Mouse (Mus musculus) heart, embryonic 16.5 days (tissue): ENCODE data around the gene Fyb. TPM values are rescaled to one million over a fixed set of nuclear protein-coding genes. Genes with fewer than 3 reads are reported as not detected.

Experiments used
- ATAC-seq: fragments of 200-750 bp; cut with Nextera tagmentation; replicated peaks from 2 replicates; pipeline ENCODE4 v1.8.0; 2017; ENCODE audit warnings: moderate number of reproducible peaks; ENCODE audit not compliant: insufficient read depth, low FRiP score; ENCODE audit errors: extremely low read depth
- H3K27ac ChIP-seq: fragments of 300-500 bp; sonication (generic); 2 replicates; pipeline ENCODE4 v1.5.1; 2014; ENCODE audit warnings: mild to moderate bottlenecking, low read length, control low read depth, moderate library complexity
- H3K27me3 ChIP-seq: fragments of 300-500 bp; sonication (generic); 2 replicates; pipeline ENCODE4 v1.6.1; 2014; ENCODE audit warnings: low read length, mixed read lengths; ENCODE audit not compliant: control insufficient read depth, insufficient read depth
- H3K36me3 ChIP-seq: fragments of 300-500 bp; sonication (generic); 2 replicates; pipeline ENCODE4 v1.6.1; 2014; ENCODE audit not compliant: control insufficient read depth, insufficient read depth
- H3K4me1 ChIP-seq: fragments of 300-500 bp; sonication (generic); 2 replicates; pipeline ENCODE4 v1.6.1; 2014; ENCODE audit warnings: low read length, mixed read lengths; ENCODE audit not compliant: control insufficient read depth, insufficient read depth
- H3K4me2 ChIP-seq: fragments of 300-500 bp; sonication (generic); 2 replicates; pipeline ENCODE4 v1.6.1; 2014; ENCODE audit warnings: low read depth, mild to moderate bottlenecking, control low read depth, low read length
- H3K4me3 ChIP-seq: fragments of 300-500 bp; sonication (generic); 2 replicates; pipeline ENCODE4 v1.5.1; 2014; ENCODE audit warnings: mild to moderate bottlenecking, control low read depth, low read length
- H3K9ac ChIP-seq: fragments of 300-500 bp; sonication (generic); 2 replicates; pipeline ENCODE4 v1.6.1; 2014; ENCODE audit warnings: low read length, control low read depth
- H3K9me3 ChIP-seq: fragments of 300-500 bp; sonication (generic); replicated peaks from 2 replicates; pipeline ENCODE4 v1.6.1; 2016; ENCODE audit warnings: low read length; ENCODE audit not compliant: control insufficient read depth
- WGBS: fragments of 180-500 bp; shearing (Covaris S2); extraction: QIAGEN DNeasy Blood & Tissue Kit; methylation state at CpG from one replicate; pipeline ENCODE4 v1.1.7; 2014; 5-methylcytosine and 5-hydroxymethylcytosine counted together
- polyA plus RNA-seq: library from polyadenylated mRNA; unstranded; fragments of >200 nt; fragmentation: Nextera tagmentation; extraction: Ambion mirVana; gene quantifications from 2 replicates; pipeline ENCODE4 v1.2.1, GENCODE M21; 2015

Gene Fyb
- polyA plus RNA-seq, 1 experiment from 2014 or later: 18.2 TPM

DNA sequence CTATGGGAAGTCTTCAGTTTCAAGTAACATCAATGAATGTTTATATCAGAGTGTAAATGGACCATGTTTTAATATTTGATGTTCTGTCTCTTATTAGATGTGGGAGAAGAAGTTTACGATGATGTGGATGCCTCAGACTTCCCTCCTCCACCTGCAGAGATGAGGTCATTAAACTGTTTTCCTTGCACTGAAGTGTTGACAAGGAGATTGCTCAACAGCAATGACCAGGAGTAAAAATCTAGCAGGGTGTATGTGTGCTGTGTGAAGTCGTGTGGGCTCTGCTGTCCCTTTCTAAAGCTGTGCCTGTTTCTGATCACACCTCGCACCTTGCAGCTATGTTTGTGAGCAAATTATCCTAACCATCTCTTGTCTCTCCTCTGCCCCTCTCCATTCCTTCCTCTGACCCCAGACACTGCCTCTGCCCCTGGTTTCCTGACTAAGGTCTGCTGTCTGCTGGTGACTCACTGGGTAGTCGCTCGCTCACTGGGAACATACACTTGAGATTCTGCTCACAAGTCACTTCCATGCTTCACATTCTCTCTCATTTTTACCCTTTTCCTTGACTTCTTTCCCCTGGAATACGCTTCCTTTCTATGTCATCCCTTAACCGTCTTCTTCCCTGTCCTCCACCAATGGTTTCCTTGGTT is 126.2 kb downstream of the Fyb start:
- H3K4me1 ChIP-seq: no peaks in the 10 kb centered on the region
- no peak for ATAC-seq
- 53% methylated on average over 7 of the region's 7 CpGs for WGBS

DNA sequence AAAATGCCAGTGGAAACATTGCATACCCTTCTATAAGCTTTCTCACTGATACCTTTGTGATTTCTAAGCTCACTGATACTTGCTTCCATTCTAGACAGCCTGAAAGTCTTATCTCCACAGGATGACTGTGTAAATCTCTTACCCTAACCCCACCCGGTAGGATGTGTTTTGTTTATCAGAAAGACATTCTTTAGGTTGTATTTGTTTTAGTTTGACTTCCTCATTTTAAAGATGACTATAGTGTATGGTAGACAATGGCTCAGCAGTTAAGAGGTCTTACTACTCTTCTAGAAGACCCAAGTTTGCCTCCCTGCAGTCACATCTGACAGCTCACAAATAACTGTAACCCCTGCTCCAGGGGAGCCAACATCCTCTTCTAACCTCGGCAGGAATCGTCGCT is 130.4 kb downstream of the Fyb start:
- no peak for ATAC-seq
- WGBS: 52% methylated on average over 4 of the region's 4 CpGs

More for the DNA sequence above, 126.2 kb downstream of the Fyb start:
- Histone ChIP-seq H3K4me2 (no peak overlapping the region), H3K9me3 (no peaks in the 10 kb centered on the region), H3K27ac (no peak overlapping the region), H3K36me3 (no peaks in the 10 kb centered on the region), H3K9ac (no peak overlapping the region), H3K27me3 (no peaks in the 10 kb centered on the region), H3K4me3 (no peak overlapping the region)

DNA sequence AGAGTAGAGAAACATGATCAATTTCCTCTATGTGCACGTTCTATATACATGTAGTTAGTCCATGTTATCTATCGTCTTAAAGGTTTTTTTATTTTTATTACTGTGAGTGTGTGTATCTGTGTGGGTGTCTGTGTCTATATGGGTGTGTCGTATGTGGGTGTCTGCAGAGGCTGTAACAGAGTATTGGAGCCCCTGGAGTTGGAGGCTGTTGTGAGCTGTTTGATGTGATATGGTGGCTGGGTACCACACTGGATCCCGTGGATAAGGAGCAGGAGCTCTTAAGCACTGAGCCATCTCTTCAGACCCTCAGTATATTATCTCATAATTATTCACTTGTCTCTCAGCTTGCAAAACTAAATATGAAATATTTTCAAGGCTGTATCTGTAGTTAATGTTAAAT is 135.4 kb downstream of the Fyb start:
- no peaks in the 10 kb centered on the region for H3K4me1 ChIP-seq
- H3K4me2 ChIP-seq: no peak overlapping the region
- H3K9ac ChIP-seq: no peak overlapping the region
- no peaks in the 10 kb centered on the region for H3K27me3 ChIP-seq
- 79% methylated on average over 4 of the region's 4 CpGs for WGBS
- no peak overlapping the region for H3K4me3 ChIP-seq
- ATAC-seq: no peak
- H3K36me3 ChIP-seq: no peaks in the 10 kb centered on the region
- H3K27ac ChIP-seq: no peak overlapping the region
- H3K9me3 ChIP-seq: no peaks in the 10 kb centered on the region

More for the DNA sequence above, 130.4 kb downstream of the Fyb start:
- Histone ChIP-seq H3K9ac (no peak overlapping the region), H3K4me3 (no peak overlapping the region), H3K36me3 (no peaks in the 10 kb centered on the region), H3K27ac (no peak overlapping the region), H3K9me3 (no peaks in the 10 kb centered on the region), H3K4me2 (no peak overlapping the region), H3K4me1 (no peaks in the 10 kb centered on the region), H3K27me3 (no peaks in the 10 kb centered on the region)

DNA sequence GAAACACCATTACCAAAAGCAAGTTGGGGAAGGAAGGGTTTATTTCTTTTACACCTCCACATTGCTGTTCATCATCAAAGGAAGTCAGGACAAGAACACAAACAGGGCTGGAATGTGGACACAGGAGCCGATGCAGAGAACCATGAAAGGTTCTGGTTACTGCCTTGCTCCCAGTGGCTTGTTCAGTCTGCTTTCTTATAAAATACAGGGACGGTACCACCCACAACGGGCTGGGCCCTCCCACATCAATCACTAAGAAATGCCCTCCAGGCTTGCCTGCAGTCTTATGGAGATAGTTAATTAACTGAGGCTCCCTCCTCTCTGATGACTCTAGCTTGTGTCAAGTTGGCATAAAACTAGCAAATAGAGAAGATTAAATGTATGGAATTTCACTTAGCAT is 139.3 kb downstream of the Fyb start:
- Histone ChIP-seq H3K9me3 (no peaks in the 10 kb centered on the region), H3K36me3 (no peaks in the 10 kb centered on the region), H3K9ac (no peak overlapping the region), H3K27me3 (no peaks in the 10 kb centered on the region), H3K4me2 (no peak overlapping the region), H3K4me1 (no peaks in the 10 kb centered on the region), H3K27ac (no peak overlapping the region), H3K4me3 (no peak overlapping the region)
- no peak for ATAC-seq
- 54% methylated on average over 3 of the region's 3 CpGs for WGBS

DNA sequence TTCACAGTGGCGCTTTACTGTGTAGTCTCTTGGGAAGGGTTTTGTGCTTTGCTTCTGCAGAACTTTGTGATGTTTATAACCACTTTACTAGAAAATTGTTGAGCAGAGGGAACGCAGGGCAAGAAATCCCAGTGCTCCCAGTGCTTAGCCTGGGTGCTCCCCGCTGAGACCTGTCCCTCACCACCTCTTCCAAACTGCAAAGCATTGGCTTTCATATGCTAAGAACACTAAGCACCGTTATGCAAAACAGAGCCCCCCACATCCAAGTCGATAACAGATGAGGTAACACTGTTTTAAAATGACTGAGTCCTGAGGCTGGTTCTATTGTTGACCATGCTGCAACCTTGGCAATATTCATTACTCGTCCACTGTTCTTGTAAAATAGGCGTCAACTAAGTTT is 141.3 kb downstream of the Fyb start:
- Histone ChIP-seq H3K27ac (no peak overlapping the region), H3K27me3 (no peaks in the 10 kb centered on the region), H3K9ac (no peak overlapping the region), H3K4me1 (no peaks in the 10 kb centered on the region), H3K9me3 (no peaks in the 10 kb centered on the region), H3K4me2 (no peak overlapping the region), H3K4me3 (no peak overlapping the region), H3K36me3 (no peaks in the 10 kb centered on the region)
- no peak for ATAC-seq
- whole genome bisulfite sequencing: 63% methylated on average over 7 of the region's 7 CpGs

DNA sequence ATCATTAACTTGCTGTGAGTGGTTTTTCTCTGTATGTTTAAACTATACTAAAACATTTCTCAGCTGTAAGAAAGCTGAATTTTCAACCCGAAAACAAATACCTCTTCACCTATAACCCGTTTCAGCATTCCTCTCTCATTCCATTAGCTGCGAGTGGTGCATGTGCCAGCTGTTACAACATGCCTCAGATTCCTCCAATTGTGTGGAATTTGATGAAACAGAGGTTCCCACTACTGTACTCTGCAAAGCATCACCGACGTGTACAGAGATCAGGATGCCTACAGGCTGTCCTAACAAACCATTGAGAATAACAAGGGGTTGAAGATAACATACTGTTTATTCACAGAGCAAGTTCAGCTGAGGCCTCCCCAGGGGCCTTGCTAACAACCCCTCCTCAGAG is 143.4 kb downstream of the Fyb start:
- Histone ChIP-seq H3K4me2 (no peak overlapping the region), H3K27me3 (no peaks in the 10 kb centered on the region), H3K27ac (no peak overlapping the region), H3K4me3 (no peak overlapping the region), H3K4me1 (no peaks in the 10 kb centered on the region), H3K9ac (no peak overlapping the region), H3K36me3 (no peaks in the 10 kb centered on the region), H3K9me3 (no peaks in the 10 kb centered on the region)
- WGBS: 14% methylated on average over 5 of the region's 5 CpGs
- no peak for ATAC-seq

DNA sequence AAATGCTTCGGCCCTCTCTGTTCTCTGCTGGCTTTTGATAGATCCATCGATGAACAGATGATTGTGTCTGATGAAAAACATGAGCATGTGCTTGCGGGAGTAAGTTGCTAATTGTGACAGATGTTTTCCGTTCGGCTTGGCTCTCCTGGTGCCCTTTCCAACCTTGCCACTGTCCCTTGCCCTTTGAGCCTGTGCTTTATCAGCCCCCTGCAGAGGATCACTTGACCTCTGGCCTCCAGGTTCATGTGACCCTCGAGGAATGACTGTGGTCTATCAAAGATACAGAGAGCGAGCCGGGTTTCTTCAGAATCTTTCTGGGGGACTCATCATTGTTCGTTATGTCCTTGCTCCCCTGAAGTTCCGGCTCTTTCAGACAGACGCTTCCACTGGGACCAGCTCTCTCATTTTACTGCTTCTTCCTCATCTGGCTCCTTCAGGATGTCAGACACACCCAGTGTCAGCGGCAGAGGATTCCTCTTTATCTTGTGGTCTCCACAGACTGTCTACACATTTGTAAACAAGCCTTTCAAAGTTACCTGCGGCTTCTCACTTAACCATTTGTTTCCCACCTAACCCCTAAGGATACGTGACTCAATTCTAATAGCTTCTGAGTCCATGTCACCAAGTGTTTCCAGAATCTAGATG is 146.3 kb downstream of the Fyb start:
- ATAC-seq: no peak

DNA sequence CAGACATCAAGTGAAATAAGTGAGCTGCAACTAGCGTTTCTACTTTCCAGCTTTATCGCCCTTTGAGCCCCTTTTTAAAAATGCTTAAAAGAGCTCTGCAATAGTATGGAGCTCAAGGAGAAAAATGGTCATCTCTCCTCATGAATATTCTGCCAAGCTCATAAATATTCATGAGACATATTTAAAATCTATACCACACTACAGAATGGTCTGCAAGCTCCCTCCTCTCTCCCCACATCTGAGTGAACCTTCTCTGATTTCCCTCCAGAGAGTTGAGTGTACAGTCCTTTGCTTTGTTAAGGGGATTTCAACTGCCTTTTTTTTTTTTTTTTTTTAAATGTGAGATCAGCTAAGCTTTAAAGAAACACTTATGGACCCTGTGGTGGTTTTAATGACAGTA is 155.8 kb downstream of the Fyb start:
- H3K27me3 ChIP-seq: no peaks in the 10 kb centered on the region
- no peaks in the 10 kb centered on the region for H3K36me3 ChIP-seq
- no peaks in the 10 kb centered on the region for H3K9me3 ChIP-seq
- H3K9ac ChIP-seq: no peak overlapping the region
- H3K4me1 ChIP-seq: no peaks in the 10 kb centered on the region
- ATAC-seq: no peak
- no peak overlapping the region for H3K27ac ChIP-seq
- 82% methylated on average over 2 of the region's 2 CpGs for WGBS
- H3K4me2 ChIP-seq: no peak overlapping the region
- H3K4me3 ChIP-seq: no peak overlapping the region

More for the DNA sequence above, 146.3 kb downstream of the Fyb start:
- H3K27me3 ChIP-seq: no peaks in the 10 kb centered on the region
- WGBS: 28% methylated on average over 14 of the region's 14 CpGs
- H3K9me3 ChIP-seq: no peaks in the 10 kb centered on the region
- no peak overlapping the region for H3K27ac ChIP-seq
- H3K9ac ChIP-seq: no peak overlapping the region
- H3K4me1 ChIP-seq: no peaks in the 10 kb centered on the region
- H3K4me3 ChIP-seq: no peak overlapping the region
- no peak overlapping the region for H3K4me2 ChIP-seq
- H3K36me3 ChIP-seq: no peaks in the 10 kb centered on the region

DNA sequence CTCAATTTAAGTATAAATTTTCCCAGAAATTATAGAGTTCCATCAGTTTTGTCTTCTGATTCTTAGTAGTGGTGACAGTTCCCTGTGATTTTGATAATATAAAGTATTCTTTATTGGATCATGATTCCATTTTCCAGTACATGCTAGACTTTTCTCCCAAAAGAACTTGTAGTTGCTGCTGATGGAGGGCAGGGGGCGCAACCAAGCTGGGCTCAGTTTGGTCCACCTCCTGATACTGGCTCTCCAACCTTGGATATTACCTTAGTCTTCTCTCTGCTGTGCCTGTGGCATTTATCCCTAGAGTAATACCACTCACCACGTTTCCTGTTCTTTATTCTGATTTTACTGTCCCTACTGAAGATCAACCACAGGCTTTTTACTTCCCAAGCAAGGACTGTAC is 179.5 kb downstream of the Fyb start:
- no peak overlapping the region for H3K9ac ChIP-seq
- H3K36me3 ChIP-seq: no peaks in the 10 kb centered on the region
- H3K4me3 ChIP-seq: no peak overlapping the region
- H3K4me2 ChIP-seq: no peak overlapping the region
- no peaks in the 10 kb centered on the region for H3K9me3 ChIP-seq
- H3K4me1 ChIP-seq: no peaks in the 10 kb centered on the region
- no peak overlapping the region for H3K27ac ChIP-seq
- WGBS: 50% methylated on average over 2 of the region's 2 CpGs
- no peaks in the 10 kb centered on the region for H3K27me3 ChIP-seq
- no peak for ATAC-seq
